In genomic region chr11:60231951-60232350, GRCm38 (mm10) we compare ENCODE assay signal across 18 mouse cellular contexts. TPM values are rescaled to one million over a fixed set of nuclear protein-coding genes. Genes with fewer than 3 reads are reported as not detected.
A peak's percentile ranks its signal among the peaks of the same experiment; 100 is the strongest.
DNase-seq lines count a peak whose midpoint lies in the region; ATAC-seq and TF ChIP-seq lines count a peak whose summit lies in the region.
"Had no signal": no experiment of that assay in that cellular context is flagged by ENCODE, and none has a peak within 500 bp of the region (broad histone marks: within the 10 kb centered on the region; RNA-seq: fewer than 3 reads in every experiment).

No protein-coding gene starts in this region.

- H3K27ac ChIP-seq in forebrain, embryonic 10.5 days = peak overlapping the region; percentile 70
- H3K27ac ChIP-seq in forebrain, embryonic 14.5 days (ENCODE audit: low read depth, low read length) = no peak overlapping the region
- H3K27ac ChIP-seq in lung, embryonic 15.5 days = peak overlapping the region; percentile 37; the same call in 1 of the 2 replicates
- no peak overlapping the region; the same call in 1 of the 2 replicates for H3K27ac ChIP-seq in layer of hippocampus, adult 2 months
- H3K27ac ChIP-seq: hindbrain, embryonic 13.5 days; neural tube, embryonic 12.5 days had no signal

- no peaks in the 10 kb centered on the region for H3K36me3 ChIP-seq in forebrain, embryonic 10.5 days (replicated peaks)
- H3K36me3 ChIP-seq in forebrain, embryonic 14.5 days (ENCODE audit: control insufficient read depth, insufficient read depth, low read length) = peaks cover 17% of the 10 kb centered on the region
- no peaks in the 10 kb centered on the region; the same call in 1 of the 2 replicates for H3K36me3 ChIP-seq in lung, embryonic 15.5 days
- H3K36me3 ChIP-seq: forebrain, embryonic 15.5 days had no signal

- no peak for TF ChIP-seq CTCF in lung, adult 2 months (IDR thresholded peaks at IDR 0.05; ENCODE audit: insufficient read depth, low read length)
- TF ChIP-seq CTCF in layer of hippocampus, adult 2 months (conservative IDR thresholded peaks at IDR 0.05) = no peak

- H3K4me1 ChIP-seq in forebrain, embryonic 10.5 days = peaks cover 36% of the 10 kb centered on the region
- peaks cover 6% of the 10 kb centered on the region; the same call in 1 of the 2 replicates for H3K4me1 ChIP-seq in forebrain, embryonic 14.5 days (ENCODE audit: control insufficient read depth, insufficient read depth, low read length)
- peaks cover 48% of the 10 kb centered on the region for H3K4me1 ChIP-seq in lung, embryonic 15.5 days
- H3K4me1 ChIP-seq in lung, adult 2 months (ENCODE audit: control insufficient read depth, insufficient read depth, low read length) = no peaks in the 10 kb centered on the region; the same call in 1 of the 2 replicates

- TF ChIP-seq POLR2A in lung, adult 2 months (IDR thresholded peaks at IDR 0.05; ENCODE audit: borderline replicate concordance, extremely low read depth, low read depth, low read length) = no peak

- H3K9me3 ChIP-seq in forebrain, embryonic 10.5 days = no peaks in the 10 kb centered on the region
- H3K9me3 ChIP-seq in forebrain, embryonic 14.5 days (replicated peaks; ENCODE audit: control insufficient read depth, low read length) = no peaks in the 10 kb centered on the region
- no peaks in the 10 kb centered on the region for H3K9me3 ChIP-seq in lung, embryonic 15.5 days
- H3K9me3 ChIP-seq: forebrain, embryonic 15.5 days; hindbrain, embryonic 13.5 days; neural tube, embryonic 12.5 days had no signal

- WGBS in forebrain, embryonic 10.5 days = 43% methylated on average over 4 of the region's 4 CpGs
- WGBS in forebrain, embryonic 14.5 days = 51% methylated on average over 4 of the region's 4 CpGs
- 30% methylated on average over 4 of the region's 4 CpGs for WGBS in lung, embryonic 15.5 days
- WGBS in lung, adult 2 months = 56% methylated on average over 4 of the region's 4 CpGs

- H3K9ac ChIP-seq in forebrain, embryonic 14.5 days (ENCODE audit: low read length) = no peak overlapping the region
- no peak overlapping the region for H3K9ac ChIP-seq in lung, embryonic 15.5 days
- H3K9ac ChIP-seq: forebrain, embryonic 15.5 days; hindbrain, embryonic 13.5 days; neural tube, embryonic 12.5 days had no signal

- no peak overlapping the region for H3K4me3 ChIP-seq in forebrain, embryonic 10.5 days
- H3K4me3 ChIP-seq in forebrain, embryonic 14.5 days (ENCODE audit: low read depth, low read length) = no peak overlapping the region
- no peak overlapping the region for H3K4me3 ChIP-seq in lung, embryonic 15.5 days
- H3K4me3 ChIP-seq in lung, adult 2 months (replicated peaks; ENCODE audit: extremely low read depth, low read depth, low read length) = no peak overlapping the region
- H3K4me3 ChIP-seq in layer of hippocampus, adult 2 months = no peak overlapping the region
- H3K4me3 ChIP-seq: forebrain, embryonic 15.5 days; heart, adult 2 months; hindbrain, embryonic 13.5 days; neural tube, embryonic 12.5 days had no signal

- no peak overlapping the region for H3K4me2 ChIP-seq in forebrain, embryonic 14.5 days (ENCODE audit: low read length)
- no peak overlapping the region for H3K4me2 ChIP-seq in lung, embryonic 15.5 days
- H3K4me2 ChIP-seq: forebrain, embryonic 15.5 days; hindbrain, embryonic 13.5 days; neural tube, embryonic 12.5 days had no signal

- ATAC-seq in forebrain, embryonic 14.5 days = no peak
- ATAC-seq in lung, embryonic 15.5 days (ENCODE audit: borderline replicate concordance, extremely low read depth, low FRiP score, low TSS enrichment) = no peak
- ATAC-seq in CD4-positive, CD25-positive, alpha-beta regulatory T cell, adult 4 months = peak; percentile 59
- ATAC-seq: forebrain, embryonic 15.5 days; midbrain, embryonic 16.5 days had no signal

- H3K27me3 ChIP-seq in forebrain, embryonic 10.5 days (ENCODE audit: poor library complexity, severe bottlenecking) = no peaks in the 10 kb centered on the region
- no peaks in the 10 kb centered on the region for H3K27me3 ChIP-seq in forebrain, embryonic 14.5 days (replicated peaks; ENCODE audit: control insufficient read depth, insufficient read depth, low read length)
- H3K27me3 ChIP-seq in lung, embryonic 15.5 days = no peaks in the 10 kb centered on the region
- H3K27me3 ChIP-seq: forebrain, embryonic 15.5 days; hindbrain, embryonic 13.5 days; neural tube, embryonic 12.5 days had no signal

- no peak for DNase-seq in forebrain, embryonic 10.5 days (ENCODE audit: extremely low spot score, low spot score)
- no peak for DNase-seq in forebrain, embryonic 14.5 days (ENCODE audit: low spot score)
- DNase-seq in lung, adult 2 months = no peak
- peak; percentile 65 for DNase-seq in thymus, postnatal 0 days (ENCODE audit: low spot score)
- no peak for DNase-seq in layer of hippocampus, adult 2 months (ENCODE audit: low spot score in 2 of 2)
- no peak for DNase-seq in right cerebral cortex, adult 18-20 months
- DNase-seq: heart, adult 2 months; kidney, adult 11 months; kidney, postnatal 10 days; liver; lung, postnatal 14 days; right cerebral cortex, postnatal 4 days had no signal

RNA-seq across cellular contexts. Expression of gene Srebf1, which starts 9.6 kb away (rescaled TPM):
- 59.3 and 66.1 TPM in 2 replicates for polyA plus RNA-seq in forebrain, embryonic 10.5 days (2016; fragmentation: Nextera tagmentation; extraction: Ambion mirVana)
- 42.6 and 44.3 TPM in 2 replicates for polyA plus RNA-seq in forebrain, embryonic 14.5 days (2014; fragmentation: Nextera tagmentation; extraction: Ambion mirVana)
- 74.3 and 76.8 TPM in 2 replicates for polyA plus RNA-seq in lung, embryonic 15.5 days (2015; fragmentation: Nextera tagmentation; extraction: Ambion mirVana)
- 206 and 236 TPM in 2 replicates for polyA plus RNA-seq in lung, adult 2 months (2012; rRNA removed)
- 10 to 100 TPM; 20.7 to 28.6 TPM for polyA plus RNA-seq in CD4-positive, CD25-positive, alpha-beta regulatory T cell, adult 4 months (2017; shearing (Covaris generic))
- 82.6 and 100 TPM in 2 replicates for polyA plus RNA-seq in thymus, postnatal 0 days (2015; fragmentation: Nextera tagmentation; extraction: Ambion mirVana)
- total RNA-seq in layer of hippocampus, adult 2 months (2021) = 10 to 100 TPM; 64.2 to 70.8 TPM

Comparison
In these comparisons a context has a peak if more than half of its experiments do, and no peak if none do; other contexts are left out.
1. H3K27ac ChIP-seq: peak in forebrain, embryonic 10.5 days (single experiment) and lung, embryonic 15.5 days (single experiment); none in forebrain, embryonic 14.5 days (single experiment) and layer of hippocampus, adult 2 months (single experiment).